Mouse (Mus musculus): ENCODE measurements around the gene Mtmr3. TPM values are rescaled to one million over a fixed set of nuclear protein-coding genes. Genes with fewer than 3 reads are reported as not detected.

Gene Mtmr3
- polyA plus RNA-seq, 1 experiment from 2014 or later = 42.0 TPM

GRCm38 (mm10) chr11:4622442-4622986, 27.9 kb upstream of the Mtmr3 start:
- no peak overlapping the region for H3K27ac ChIP-seq
- no peaks in the 10 kb centered on the region for H3K27me3 ChIP-seq (replicated peaks)
- no peak overlapping the region for H3K9ac ChIP-seq
- no peaks in the 10 kb centered on the region for H3K9me3 ChIP-seq
- no peaks in the 10 kb centered on the region for H3K4me1 ChIP-seq
- 75% methylated on average over 7 of the region's 7 CpGs for WGBS
- H3K36me3 ChIP-seq = no peaks in the 10 kb centered on the region
- no peak overlapping the region for H3K4me3 ChIP-seq
- no peak for ATAC-seq (ENCODE audit: low FRiP score, low read depth)
- H3K4me2 ChIP-seq (replicated peaks) = no peak overlapping the region

GRCm38 (mm10) chr11:4621866-4622265, 27.2 kb upstream of the Mtmr3 start:
- no peak overlapping the region for H3K27ac ChIP-seq
- no peaks in the 10 kb centered on the region for H3K36me3 ChIP-seq
- no peak overlapping the region for H3K4me2 ChIP-seq (replicated peaks)
- no peak for ATAC-seq (ENCODE audit: low FRiP score, low read depth)
- 76% methylated on average over 4 of the region's 4 CpGs for WGBS
- no peaks in the 10 kb centered on the region for H3K9me3 ChIP-seq
- H3K9ac ChIP-seq = no peak overlapping the region
- H3K4me1 ChIP-seq = no peaks in the 10 kb centered on the region
- no peaks in the 10 kb centered on the region for H3K27me3 ChIP-seq (replicated peaks)
- no peak overlapping the region for H3K4me3 ChIP-seq

DNA sequence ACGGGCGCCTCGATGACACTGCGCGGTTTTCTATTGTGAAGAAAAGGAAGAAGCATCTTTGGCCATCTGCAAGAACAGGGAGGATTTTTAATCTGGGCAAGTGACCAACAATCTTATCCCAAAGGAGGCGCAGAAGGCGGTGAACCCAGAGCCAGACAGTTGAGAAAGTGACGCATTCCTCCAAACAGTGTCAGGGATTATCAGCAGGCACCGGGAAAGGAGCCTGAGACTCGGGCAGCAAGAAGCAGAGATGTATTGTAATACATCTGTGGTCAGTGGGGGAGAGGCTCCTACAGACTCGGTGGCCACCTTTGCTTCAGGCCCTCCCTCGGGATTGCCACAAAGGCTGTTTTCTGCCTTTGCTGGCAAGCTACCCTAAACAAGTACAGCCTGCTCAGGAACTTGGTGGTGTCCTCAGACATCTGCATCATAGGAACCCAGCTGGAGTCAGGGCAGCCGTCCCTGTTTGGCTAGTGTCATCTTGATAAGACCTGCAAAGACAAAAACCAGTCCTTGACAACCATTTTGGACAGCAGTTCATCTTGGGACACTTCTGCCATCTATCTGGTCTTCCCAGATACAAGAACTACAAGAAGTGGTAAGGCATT, 25.9 kb upstream of the Mtmr3 start:
- H3K4me1 ChIP-seq = no peaks in the 10 kb centered on the region
- H3K4me3 ChIP-seq = no peak overlapping the region
- no peaks in the 10 kb centered on the region for H3K27me3 ChIP-seq (replicated peaks)
- no peaks in the 10 kb centered on the region for H3K36me3 ChIP-seq
- H3K27ac ChIP-seq = no peak overlapping the region
- WGBS = 74% methylated on average over 13 of the region's 13 CpGs
- no peak overlapping the region for H3K9ac ChIP-seq
- no peaks in the 10 kb centered on the region for H3K9me3 ChIP-seq
- ATAC-seq (ENCODE audit: low FRiP score, low read depth) = no peak
- H3K4me2 ChIP-seq (replicated peaks) = no peak overlapping the region

DNA sequence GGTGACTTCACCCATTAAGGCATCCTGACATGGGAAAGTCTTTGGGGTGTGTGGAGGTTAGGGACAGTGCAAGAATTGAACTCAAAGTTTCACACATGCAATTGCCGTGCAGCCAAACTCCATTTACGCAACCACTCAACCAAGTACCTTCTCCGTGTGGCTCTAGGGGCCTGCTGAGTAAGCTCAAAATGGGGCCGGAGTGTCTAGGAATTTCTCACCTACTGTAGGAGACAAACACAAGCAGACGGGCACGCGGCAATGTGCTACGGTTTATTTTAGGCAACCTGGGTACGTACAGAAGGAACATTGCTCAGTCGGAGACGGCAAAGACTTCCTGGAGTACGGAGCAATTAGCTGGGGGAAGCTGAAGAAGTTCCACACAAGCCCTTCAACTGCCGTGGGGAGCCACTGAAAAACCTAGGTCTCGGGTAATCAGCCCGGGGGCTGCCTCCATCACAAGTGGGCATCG, 25.4 kb upstream of the Mtmr3 start, which contains the start of gene Gm11032:
Gm11032 (plus strand) TSS at position 51 of the 469 bp plus-strand sequence.
- H3K36me3 ChIP-seq = no peaks in the 10 kb centered on the region
- no peaks in the 10 kb centered on the region for H3K4me1 ChIP-seq
- H3K9me3 ChIP-seq = no peaks in the 10 kb centered on the region
- no peak within 1 kb of the TSS for H3K4me3 ChIP-seq
- 81% methylated on average over 16 of the region's 16 CpGs for WGBS
- H3K27ac ChIP-seq = no peak within 1 kb of the TSS
- H3K9ac ChIP-seq = no peak within 1 kb of the TSS
- ATAC-seq (ENCODE audit: low FRiP score, low read depth) = no peak
- no peak within 1 kb of the TSS for H3K4me2 ChIP-seq (replicated peaks)
- no peaks in the 10 kb centered on the region for H3K27me3 ChIP-seq (replicated peaks)

- Histone ChIP-seq H3K4me3 (no peak overlapping the region), H3K27me3 (replicated peaks) (no peaks in the 10 kb centered on the region), H3K27ac (no peak overlapping the region), H3K4me2 (replicated peaks) (no peak overlapping the region), H3K9ac (no peak overlapping the region), H3K4me1 (no peaks in the 10 kb centered on the region), H3K9me3 (no peaks in the 10 kb centered on the region), H3K36me3 (no peaks in the 10 kb centered on the region)
- no peak for ATAC-seq (ENCODE audit: low FRiP score, low read depth)
- 73% methylated on average over 2 of the region's 2 CpGs for WGBS
Measured at GRCm38 (mm10) chr11:4611904-4612303, 17.2 kb upstream of the Mtmr3 start.

GRCm38 (mm10) chr11:4606541-4606940, 11.9 kb upstream of the Mtmr3 start:
- Histone ChIP-seq H3K9ac (no peak overlapping the region), H3K4me3 (no peak overlapping the region), H3K36me3 (no peaks in the 10 kb centered on the region), H3K27me3 (replicated peaks) (no peaks in the 10 kb centered on the region), H3K27ac (no peak overlapping the region), H3K4me2 (replicated peaks) (no peak overlapping the region), H3K4me1 (peaks cover 14% of the 10 kb centered on the region), H3K9me3 (no peaks in the 10 kb centered on the region)
- WGBS = 78% methylated on average over 1 of the region's 1 CpGs
- no peak for ATAC-seq (ENCODE audit: low FRiP score, low read depth)

DNA sequence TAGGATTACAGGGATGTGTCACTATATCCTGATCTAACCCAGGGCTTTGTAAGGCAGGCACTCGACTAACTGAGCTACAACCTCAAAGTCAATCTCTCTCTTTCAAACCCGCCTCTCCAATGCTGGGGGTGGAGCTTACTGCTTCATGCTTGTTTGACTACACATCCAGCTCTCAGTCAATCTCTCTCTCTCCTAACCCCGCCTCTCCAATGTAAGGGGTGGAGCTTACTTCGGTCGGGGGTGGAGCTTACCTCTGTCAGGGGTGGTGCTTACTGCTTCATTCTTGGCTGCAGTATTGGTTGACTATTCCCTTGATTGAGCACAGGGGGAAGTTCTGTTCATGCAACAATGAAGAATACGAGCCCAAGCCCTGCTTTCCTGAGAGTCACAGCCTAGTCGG, 10.8 kb upstream of the Mtmr3 start:
- Histone ChIP-seq H3K36me3 (no peaks in the 10 kb centered on the region), H3K4me2 (replicated peaks) (no peak overlapping the region), H3K27ac (no peak overlapping the region), H3K9me3 (no peaks in the 10 kb centered on the region), H3K4me3 (no peak overlapping the region), H3K9ac (no peak overlapping the region), H3K27me3 (replicated peaks) (no peaks in the 10 kb centered on the region), H3K4me1 (peaks cover 14% of the 10 kb centered on the region)
- ATAC-seq (ENCODE audit: low FRiP score, low read depth) = no peak
- 53% methylated on average over 7 of the region's 7 CpGs for WGBS

- Histone ChIP-seq H3K36me3 (no peaks in the 10 kb centered on the region), H3K4me3 (no peak overlapping the region), H3K9ac (no peak overlapping the region), H3K4me2 (replicated peaks) (no peak overlapping the region), H3K27ac (no peak overlapping the region), H3K9me3 (no peaks in the 10 kb centered on the region), H3K4me1 (peaks cover 14% of the 10 kb centered on the region), H3K27me3 (replicated peaks) (no peaks in the 10 kb centered on the region)
- ATAC-seq (ENCODE audit: low FRiP score, low read depth) = no peak
- 10% methylated on average over 6 of the region's 6 CpGs for WGBS
Measured at GRCm38 (mm10) chr11:4604441-4604840, 9.8 kb upstream of the Mtmr3 start.

- Histone ChIP-seq H3K4me2 (replicated peaks) (peak overlapping the region; percentile 16; the same call in 1 of the 2 replicates), H3K4me1 (peaks cover 14% of the 10 kb centered on the region), H3K4me3 (no peak overlapping the region), H3K27me3 (replicated peaks) (no peaks in the 10 kb centered on the region), H3K9ac (no peak overlapping the region), H3K9me3 (no peaks in the 10 kb centered on the region), H3K27ac (no peak overlapping the region), H3K36me3 (no peaks in the 10 kb centered on the region)
- peak; percentile 37; the same call in 1 of the 2 replicates for ATAC-seq (ENCODE audit: low FRiP score, low read depth)
- 27% methylated on average over 12 of the region's 12 CpGs for WGBS
Measured at GRCm38 (mm10) chr11:4602691-4603441, 8.2 kb upstream of the Mtmr3 start.

- H3K36me3 ChIP-seq = no peaks in the 10 kb centered on the region
- H3K9ac ChIP-seq = no peak overlapping the region
- no peak for ATAC-seq (ENCODE audit: low FRiP score, low read depth)
- H3K4me3 ChIP-seq = no peak overlapping the region
- no peaks in the 10 kb centered on the region for H3K9me3 ChIP-seq
- H3K4me2 ChIP-seq (replicated peaks) = no peak overlapping the region
- H3K4me1 ChIP-seq = peaks cover 14% of the 10 kb centered on the region
- no peak overlapping the region for H3K27ac ChIP-seq
- WGBS = 86% methylated on average over 5 of the region's 5 CpGs
- no peaks in the 10 kb centered on the region for H3K27me3 ChIP-seq (replicated peaks)
Measured at GRCm38 (mm10) chr11:4601890-4602289, 7.2 kb upstream of the Mtmr3 start.

- Histone ChIP-seq H3K27me3 (replicated peaks) (no peaks in the 10 kb centered on the region), H3K36me3 (no peaks in the 10 kb centered on the region), H3K4me2 (replicated peaks) (no peak overlapping the region), H3K9me3 (no peaks in the 10 kb centered on the region), H3K4me1 (peaks cover 14% of the 10 kb centered on the region), H3K9ac (no peak overlapping the region), H3K4me3 (no peak overlapping the region), H3K27ac (no peak overlapping the region)
- no peak for ATAC-seq (ENCODE audit: low FRiP score, low read depth)
- 92% methylated on average over 3 of the region's 3 CpGs for WGBS
Measured at GRCm38 (mm10) chr11:4599916-4600315, 5.3 kb upstream of the Mtmr3 start.

DNA sequence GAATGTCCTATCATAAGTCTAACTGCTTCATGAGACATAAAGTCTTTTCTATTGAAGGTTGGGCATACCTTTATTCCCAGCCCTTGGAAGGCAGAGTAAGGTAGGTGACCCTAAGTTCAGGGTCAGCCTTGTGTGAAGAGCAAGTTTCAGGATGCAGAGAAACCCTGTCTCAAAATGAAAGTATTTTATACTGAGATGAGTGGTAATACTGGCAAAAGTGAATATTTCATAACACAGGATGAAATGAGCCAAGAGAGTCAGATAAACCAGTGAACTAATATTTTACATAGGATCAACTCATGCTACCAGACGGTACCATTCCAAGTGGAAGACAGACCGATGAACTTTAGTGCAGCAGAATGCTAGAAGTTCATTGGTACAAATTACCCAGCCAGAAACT, 3.7 kb upstream of the Mtmr3 start:
- H3K9me3 ChIP-seq = no peaks in the 10 kb centered on the region
- no peak overlapping the region for H3K9ac ChIP-seq
- no peak overlapping the region for H3K4me2 ChIP-seq (replicated peaks)
- H3K36me3 ChIP-seq = no peaks in the 10 kb centered on the region
- no peak overlapping the region for H3K4me3 ChIP-seq
- ATAC-seq (ENCODE audit: low FRiP score, low read depth) = no peak
- H3K27ac ChIP-seq = no peak overlapping the region
- peaks cover 9% of the 10 kb centered on the region for H3K4me1 ChIP-seq
- H3K27me3 ChIP-seq (replicated peaks) = no peaks in the 10 kb centered on the region
- WGBS = 93% methylated on average over 2 of the region's 2 CpGs
